Mouse (Mus musculus) right cerebral cortex, adult 18-20 months (tissue): ENCODE measurements around the gene Kdm2b.
A peak's percentile ranks its signal among the peaks of the same experiment; 100 is the strongest.

Experiments
- DNase-seq: peaks from one replicate; pipeline ENCODE4 v3.0.0; 2022; ENCODE audit warnings: mixed read lengths

Gene Kdm2b

DNA sequence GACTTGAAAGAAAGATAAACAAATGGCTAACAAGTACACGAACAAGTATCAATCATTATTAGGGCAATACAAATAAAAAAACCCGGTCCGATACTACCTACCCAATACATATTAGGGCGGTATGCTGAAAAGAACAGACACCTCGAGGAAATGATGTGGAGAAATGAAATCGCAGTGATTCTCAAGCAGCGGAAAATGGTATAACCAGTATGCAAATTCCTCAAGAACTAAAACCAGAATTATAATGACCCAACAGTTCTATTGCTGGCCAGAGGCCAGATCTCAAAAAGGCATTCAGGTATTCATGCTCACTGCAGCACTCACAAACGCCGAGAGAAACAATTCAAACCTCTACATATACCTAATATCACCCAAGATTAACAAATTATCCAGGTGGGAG lies 102.6 kb downstream of the Kdm2b start:
- no peak for DNase-seq

DNA sequence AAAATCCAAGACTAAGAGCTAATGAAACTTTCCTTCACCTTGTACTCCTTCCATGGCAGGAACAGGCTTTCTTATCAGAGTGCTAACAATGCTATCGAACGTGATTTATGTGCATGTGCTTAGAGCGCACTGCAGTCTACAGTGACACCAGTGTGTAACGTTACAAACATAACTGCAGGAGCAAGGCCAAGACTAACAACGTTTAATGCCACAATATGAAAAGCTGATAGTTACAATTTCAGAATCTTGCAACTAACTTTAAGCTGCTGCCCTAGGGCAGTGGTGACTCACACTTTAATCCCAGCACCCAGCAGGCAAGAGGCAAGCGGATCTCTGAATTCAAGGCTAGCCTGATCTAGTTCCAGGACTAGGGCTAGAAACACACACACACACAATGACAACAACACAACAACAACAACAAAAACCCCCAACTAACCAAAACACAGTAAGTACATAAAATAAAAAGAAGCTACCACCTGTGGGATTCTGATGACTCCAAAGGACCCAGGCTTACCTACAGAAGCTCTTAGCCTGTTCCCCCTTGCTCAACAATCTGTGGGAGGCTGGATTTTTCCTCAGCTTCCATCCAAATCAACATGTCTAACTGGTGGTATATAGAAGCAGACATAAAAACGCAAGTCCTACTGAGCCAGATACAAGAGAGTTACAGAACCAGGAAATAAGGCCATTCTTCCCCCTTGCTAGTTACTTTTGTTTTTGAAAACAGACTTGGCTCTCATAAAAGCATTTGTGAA lies 104.9 kb downstream of the Kdm2b start:
- no peak for DNase-seq

DNA sequence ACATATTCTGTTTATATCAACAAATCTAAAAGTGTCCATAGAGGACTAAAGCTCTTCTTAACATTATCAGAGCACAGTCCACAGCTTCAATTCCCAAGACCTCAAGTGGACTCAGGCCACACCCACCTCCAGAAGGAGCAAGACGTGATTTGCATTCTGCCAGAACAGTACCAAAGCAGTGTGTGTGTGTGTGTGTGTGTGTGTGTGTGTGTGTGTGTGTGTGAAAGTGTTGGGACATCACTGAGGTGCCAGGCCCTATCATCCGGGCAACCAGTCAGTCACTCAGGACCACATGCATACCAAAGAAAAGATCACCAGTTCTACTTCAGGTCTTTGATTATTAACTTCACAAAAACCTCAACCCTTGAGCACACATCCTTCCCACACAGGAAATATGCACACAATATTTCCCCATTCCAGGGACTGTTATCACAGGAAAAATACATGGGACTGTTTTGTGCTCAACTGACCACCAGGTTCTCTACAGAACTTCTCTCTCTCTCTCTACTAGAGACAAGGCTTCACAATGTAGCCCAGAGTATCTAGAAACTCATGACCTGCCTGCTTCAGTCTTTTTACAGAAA lies 105.9 kb downstream of the Kdm2b start:
- no peak for DNase-seq

DNA sequence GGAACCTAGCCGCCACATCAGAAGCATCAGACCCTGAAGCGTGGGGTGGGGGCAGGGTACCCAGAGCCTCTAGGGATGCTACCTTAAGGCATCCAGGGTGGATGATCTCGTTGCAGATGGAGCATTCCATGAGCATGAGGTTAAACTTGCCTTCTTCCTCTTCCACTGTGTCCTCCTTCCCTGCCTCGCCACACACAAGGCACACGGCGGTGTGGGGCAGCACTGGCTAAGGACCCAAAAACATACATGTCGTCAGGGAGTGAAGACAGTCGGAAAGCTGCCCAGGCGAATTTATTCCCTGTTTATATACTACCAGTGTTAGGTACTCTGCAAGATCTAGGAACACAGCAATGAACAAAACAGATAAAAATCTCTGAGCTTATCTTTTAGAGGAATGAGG lies 106.4 kb downstream of the Kdm2b start:
- DNase-seq, result no peak

DNA sequence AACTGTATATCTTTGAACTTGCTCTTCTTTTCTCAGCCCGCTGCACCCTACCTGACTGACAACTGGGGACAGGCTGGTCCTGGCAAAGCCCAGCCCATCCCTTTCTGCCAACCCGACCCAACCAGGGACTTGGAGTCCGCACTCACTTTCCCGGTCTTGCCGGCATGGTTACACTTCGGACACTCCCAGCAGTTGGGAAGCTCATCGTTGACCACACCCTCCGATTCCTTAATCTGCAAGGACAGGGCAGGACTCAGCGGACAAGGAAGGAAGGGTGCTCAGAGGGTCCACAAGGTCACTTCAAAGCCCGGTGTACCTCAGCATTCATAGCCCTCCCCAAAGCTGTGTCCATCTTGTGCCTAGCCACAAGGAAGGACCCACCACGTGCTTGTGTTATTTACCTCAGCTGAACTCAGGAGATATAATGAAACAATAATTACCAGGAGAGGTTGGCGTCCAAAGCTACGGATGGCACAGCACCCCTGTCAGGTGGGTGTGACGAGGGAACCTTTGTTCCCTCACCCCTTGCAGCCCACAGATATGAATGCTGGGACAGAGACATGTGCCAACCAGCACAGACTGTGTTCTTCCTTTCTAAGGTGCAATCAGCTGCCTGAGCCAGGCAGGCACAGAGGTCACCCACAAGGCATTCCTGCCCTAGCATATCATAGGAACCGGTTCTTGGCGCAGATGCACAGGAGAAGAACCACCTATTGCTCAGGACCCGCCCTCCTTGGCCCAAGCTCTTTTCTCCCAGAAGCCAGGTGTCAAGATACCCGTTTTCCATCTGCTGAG lies 107.2 kb downstream of the Kdm2b start:
- DNase-seq, result no peak

GRCm38 (mm10) chr5:122881313-122881712 lies 108.3 kb downstream of the Kdm2b start:
- peak; percentile 62 for DNase-seq

DNA sequence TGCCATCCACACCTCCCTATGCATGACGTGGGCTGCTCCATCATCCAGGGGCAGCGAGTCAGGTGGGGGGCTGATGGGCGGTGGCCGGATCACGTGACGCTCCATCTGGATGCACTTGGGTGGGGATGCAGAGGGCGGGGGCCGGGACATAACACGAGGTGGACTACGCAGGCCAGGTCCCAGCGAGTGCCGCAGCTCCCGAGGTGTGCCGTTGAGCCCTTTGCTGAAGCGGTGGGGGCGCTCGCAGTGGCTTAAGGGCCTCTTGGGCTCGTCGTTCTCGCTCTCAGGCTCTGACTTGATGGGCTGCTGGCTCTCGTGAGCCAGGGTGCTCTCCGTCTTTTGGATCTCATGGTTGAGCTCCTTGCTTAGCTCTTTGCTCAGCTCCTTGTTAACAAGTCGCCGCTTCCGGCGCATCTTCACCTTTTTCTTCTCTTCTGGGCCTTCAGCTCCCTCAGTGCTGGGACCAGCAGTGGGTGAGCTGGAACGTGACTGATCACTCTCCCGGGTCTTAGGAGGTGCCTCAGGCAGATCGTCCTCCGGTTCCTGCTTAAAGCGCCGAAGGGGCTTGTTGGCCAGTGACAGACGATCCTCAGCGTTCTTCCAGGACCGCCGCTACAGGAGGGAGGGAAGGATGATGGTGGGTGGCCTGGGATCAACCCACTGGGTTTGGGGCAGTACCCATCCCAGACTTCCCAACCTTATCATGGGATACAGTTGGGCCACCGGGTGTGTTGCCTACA lies 109.2 kb downstream of the Kdm2b start:
- DNase-seq, result no peak

- DNase-seq, result no peak
Measured at GRCm38 (mm10) chr5:122876671-122877070, 113.0 kb downstream of the Kdm2b start.

GRCm38 (mm10) chr5:122874359-122874758 lies 115.3 kb downstream of the Kdm2b start:
- DNase-seq, result no peak

DNA sequence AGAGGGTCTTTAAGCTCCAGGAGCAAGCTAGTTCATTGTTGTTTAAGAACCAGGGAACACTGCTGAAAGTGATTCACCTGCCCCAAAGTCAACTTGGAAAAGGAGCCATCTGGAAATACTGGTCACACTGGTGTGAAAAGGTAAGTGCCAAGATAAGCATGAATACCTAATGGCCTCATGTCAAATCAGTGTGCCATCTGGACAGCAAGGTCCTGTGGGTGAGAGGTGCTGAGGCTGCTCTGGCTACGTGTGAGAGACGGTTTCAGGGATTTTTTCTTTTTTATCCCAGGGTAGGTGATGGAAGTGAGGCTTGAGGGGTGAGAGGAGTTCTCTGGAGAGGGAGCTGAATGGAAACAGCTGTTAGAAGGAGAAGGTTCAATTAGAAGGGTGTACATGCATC lies 116.0 kb downstream of the Kdm2b start:
- DNase-seq, result no peak

GRCm38 (mm10) chr5:122872626-122873025 lies 117.0 kb downstream of the Kdm2b start:
- DNase-seq, result no peak

- DNase-seq, result no peak
Measured at GRCm38 (mm10) chr5:122863053-122863452, 126.6 kb downstream of the Kdm2b start.

- no peak for DNase-seq
Measured at GRCm38 (mm10) chr5:122855858-122856257, 133.8 kb downstream of the Kdm2b start.

DNA sequence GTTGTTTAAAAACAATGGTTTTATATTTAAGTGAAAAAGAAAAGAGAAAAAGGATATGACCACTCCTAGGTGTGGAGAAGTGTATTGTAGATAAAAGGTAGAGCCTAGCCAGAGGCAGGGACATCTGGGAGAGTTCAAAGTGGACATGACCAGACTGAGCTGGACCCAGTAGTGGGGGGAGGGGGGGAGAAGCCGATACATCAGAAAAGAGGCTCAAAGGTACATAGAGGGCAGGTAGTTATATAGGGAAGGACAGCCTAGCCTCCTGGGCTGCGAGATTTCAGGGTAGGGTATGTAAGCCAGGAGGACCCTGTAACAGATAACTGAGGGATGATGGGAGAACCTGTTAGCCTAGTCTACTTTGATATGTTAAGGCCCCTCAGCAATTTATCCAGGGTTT lies 137.0 kb downstream of the Kdm2b start:
- DNase-seq, result no peak

GRCm38 (mm10) chr5:122850319-122851002 lies 139.2 kb downstream of the Kdm2b start:
- peak; percentile 30 for DNase-seq

DNA sequence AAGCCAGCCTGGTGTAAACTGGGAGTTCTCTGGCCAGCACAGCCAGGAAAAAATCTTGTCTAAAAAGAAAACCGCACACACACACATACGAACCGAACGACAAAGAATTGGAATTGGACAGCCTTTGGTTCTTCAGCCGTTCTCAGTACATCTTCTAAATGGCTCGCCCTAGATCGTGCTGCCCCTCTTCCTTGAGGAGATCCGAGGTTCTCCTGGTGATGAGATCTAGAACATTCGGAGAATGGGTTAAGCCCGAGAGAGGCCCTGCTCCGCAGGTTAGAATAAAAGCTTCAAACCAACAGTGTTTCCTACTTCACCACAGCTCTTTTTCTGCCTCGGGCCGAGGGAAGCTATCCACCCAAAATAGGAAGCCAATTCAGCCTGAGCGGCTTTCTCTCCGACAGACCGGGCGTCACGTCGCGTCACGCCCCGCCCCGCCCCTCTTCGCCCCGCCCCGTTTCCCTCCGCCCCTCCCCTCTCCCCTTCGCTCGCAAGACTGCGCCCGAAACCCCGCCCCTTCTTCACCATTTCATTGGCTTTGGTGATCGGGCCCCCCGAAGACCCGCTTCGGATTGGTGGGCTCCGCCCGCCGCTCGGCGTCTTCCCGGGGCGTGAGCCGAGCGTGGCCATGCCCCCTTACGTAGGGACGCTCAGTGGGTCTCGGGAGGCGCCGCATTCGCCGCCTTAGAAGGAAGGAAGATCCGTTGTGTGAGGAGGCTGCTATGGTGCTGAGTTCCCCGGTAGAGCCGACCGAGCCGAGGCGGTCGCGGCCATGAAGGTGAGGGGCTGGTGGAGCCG lies 139.9 kb downstream of the Kdm2b start, which contains the start of gene Rnf34:
Gene Rnf34, plus strand, starts transcription at position 528 of the 798 bp plus-strand sequence.
- peak; percentile 98 for DNase-seq

- DNase-seq, result no peak
Measured at GRCm38 (mm10) chr5:122843799-122844198, 145.8 kb downstream of the Kdm2b start.

GRCm38 (mm10) chr5:122841126-122841525 lies 148.5 kb downstream of the Kdm2b start:
- no peak for DNase-seq

DNA sequence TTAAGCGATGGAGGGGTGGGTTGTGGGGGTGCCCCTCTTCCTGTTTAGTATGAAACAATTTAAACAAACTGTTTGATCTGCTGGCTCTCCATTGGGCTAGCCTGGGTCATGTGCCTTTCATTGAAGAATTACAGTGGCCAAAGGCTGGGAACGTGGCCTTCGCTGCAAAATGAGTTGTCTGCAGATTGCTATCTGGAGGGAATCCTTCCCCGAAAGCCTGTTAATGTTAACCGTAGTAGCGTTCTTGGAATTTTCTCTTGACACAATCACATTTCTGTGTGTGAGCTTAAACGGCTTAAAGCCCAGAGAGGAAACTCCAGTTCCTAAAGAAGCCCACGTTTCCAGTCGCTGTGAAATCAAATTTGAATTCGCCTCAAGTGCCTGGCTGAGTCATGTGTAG lies 156.6 kb downstream of the Kdm2b start:
- peak; percentile 16 for DNase-seq

GRCm38 (mm10) chr5:122832536-122832935 lies 157.1 kb downstream of the Kdm2b start:
- no peak for DNase-seq

DNA sequence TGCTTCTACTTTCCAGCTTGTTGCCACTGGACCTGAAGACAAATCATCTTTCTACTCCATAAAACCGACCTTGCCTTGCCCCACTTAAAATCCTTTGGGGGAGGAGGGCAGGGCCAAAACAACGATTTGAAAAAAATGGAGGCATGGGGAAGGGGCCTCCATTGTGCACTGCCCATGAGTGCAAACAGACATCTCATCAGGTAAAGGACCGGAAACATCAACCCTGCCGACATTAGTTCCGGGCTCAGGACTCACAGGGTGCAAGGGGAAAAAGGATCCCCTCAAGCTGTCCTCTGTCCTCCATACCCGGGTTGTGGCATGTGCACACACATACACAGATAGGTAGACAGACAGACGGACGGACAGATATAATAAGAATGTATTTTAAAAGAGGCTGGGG lies 164.5 kb downstream of the Kdm2b start:
- DNase-seq, result no peak

- DNase-seq, result peak; percentile 11
Measured at GRCm38 (mm10) chr5:122824450-122824849, 165.2 kb downstream of the Kdm2b start.
